Mouse (Mus musculus) large intestine, adult 2 months (tissue): Measurements from ENCODE around the gene Alkal2. TPM values are rescaled to one million over a fixed set of nuclear protein-coding genes. Genes with fewer than 3 reads are reported as not detected.
A peak's percentile ranks its signal among the peaks of the same experiment; 100 is the strongest.

Source experiments
- DNase-seq: peaks from one replicate; pipeline ENCODE4 v3.0.0-alpha.2; 2012; ENCODE audit warnings: low read depth, low spot score
- WGBS: fragments of 180-500 bp; shearing (Covaris S2); methylation state at CpG from one replicate; pipeline ENCODE4 v1.1.7; 2018; 5-methylcytosine and 5-hydroxymethylcytosine counted together
- polyA plus RNA-seq: library from polyadenylated mRNA; depleted of rRNA; stranded (reverse); fragments of >200 nt; gene quantifications from 2 replicates; pipeline ENCODE4 v1.2.3, GENCODE M21; 2012; rRNA removed

The Alkal2 gene
- polyA plus RNA-seq, 1 experiment: not detected

DNA sequence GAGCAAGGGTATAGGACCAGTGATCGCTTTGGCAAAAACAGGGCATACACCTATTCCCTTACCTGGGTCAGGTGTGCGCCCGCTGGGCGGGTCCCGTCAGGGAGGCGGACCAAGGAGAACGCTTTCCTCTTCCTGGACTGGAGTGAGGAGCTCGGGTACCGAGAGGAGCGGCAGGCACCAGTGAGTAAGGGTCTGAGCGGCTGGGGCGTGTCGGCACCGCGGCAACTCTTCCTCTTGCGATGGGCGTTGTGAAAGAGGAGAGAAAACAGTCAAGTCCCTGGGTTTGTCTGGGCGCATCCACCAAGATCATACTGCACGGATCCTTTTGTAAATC, 27.9 kb downstream of the Alkal2 start:
- WGBS: under 1% methylated on average over 19 of the region's 19 CpGs

GRCm38 (mm10) chr12:30912840-30913239, 28.7 kb downstream of the Alkal2 start:
- peak; percentile 18 for DNase-seq
- 29% methylated on average over 3 of the region's 3 CpGs for WGBS

More for the DNA sequence above, 27.9 kb downstream of the Alkal2 start:
- peak; percentile 67 for DNase-seq

DNA sequence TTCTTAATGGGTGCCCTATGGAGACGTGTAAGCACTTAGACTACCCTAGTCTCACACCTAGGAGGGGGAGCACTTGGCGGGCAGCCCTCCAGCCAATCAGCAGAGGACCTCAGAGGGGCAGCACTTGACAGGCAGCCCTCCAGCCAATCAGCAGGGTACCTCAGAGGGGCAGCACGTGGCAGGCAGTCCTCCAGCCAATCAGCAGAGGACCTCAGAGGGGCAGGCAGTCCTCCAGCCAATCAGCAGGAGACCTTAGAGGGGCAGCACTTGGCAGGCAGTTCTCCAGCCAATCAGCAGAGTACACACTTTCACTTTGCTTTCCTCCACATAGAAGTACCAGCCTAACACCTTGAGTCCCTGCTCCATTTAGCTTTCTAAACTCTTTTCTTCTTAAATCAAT, 38.3 kb downstream of the Alkal2 start:
- 88% methylated on average over 3 of the region's 3 CpGs for WGBS

GRCm38 (mm10) chr12:30928182-30928581, 44.1 kb downstream of the Alkal2 start:
- WGBS: 90% methylated on average over 6 of the region's 6 CpGs
- no peak for DNase-seq

More for the DNA sequence above, 38.3 kb downstream of the Alkal2 start:
- no peak for DNase-seq

DNA sequence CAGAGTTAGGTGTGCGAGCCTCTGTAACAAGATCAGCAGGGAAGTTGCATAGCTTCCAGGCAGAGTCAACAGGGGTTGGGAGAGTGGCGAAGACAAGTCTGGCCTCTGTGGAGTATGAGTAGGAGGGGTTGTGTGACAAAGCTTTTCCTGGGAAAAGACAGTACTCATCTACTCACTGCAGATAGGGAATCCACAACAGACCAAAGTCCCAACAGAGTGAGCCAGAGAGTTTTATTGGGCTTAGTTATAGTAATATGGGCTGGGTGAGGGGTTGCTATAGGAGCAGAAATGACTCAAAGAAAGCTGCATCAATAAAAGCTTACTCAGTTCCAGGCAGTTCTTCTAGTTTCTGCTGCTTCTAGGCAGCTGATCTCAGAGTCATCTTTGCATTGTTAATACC, 49.2 kb downstream of the Alkal2 start:
- WGBS: 29% methylated on average over 2 of the region's 2 CpGs
- DNase-seq: peak; percentile 66

- WGBS: 31% methylated on average over 2 of the region's 2 CpGs
- DNase-seq: peak; percentile 38
These were observed 52.8 kb downstream of the Alkal2 start for GRCm38 (mm10) chr12:30936899-30937298.

Other genes with a start within 250 kb of the Alkal2 start
- gene Acp1, start 27.3 kb downstream of the Alkal2 start, polyA plus RNA-seq: 9.8 and 10.8 TPM in 2 replicates
- gene Sh3yl1, start 27.3 kb downstream of the Alkal2 start, polyA plus RNA-seq: 5.1 and 6.0 TPM in 2 replicates
- 6.4 and 9.3 TPM in 2 replicates for gene Fam110c, start 189.5 kb downstream of the Alkal2 start, polyA plus RNA-seq